Mouse (Mus musculus) central nervous system, embryonic 11.5 days (tissue): Measurements from ENCODE around the gene Il13. TPM values are rescaled to one million over a fixed set of nuclear protein-coding genes. Genes with fewer than 3 reads are reported as not detected.

Experiments used
- polyA plus RNA-seq: library from polyadenylated mRNA; depleted of rRNA; stranded (reverse); fragments of >200 nt; gene quantifications from 2 replicates; pipeline ENCODE4 v1.2.3, GENCODE M21; 2012; rRNA removed

Gene Il13
- not detected in 2 replicates for polyA plus RNA-seq

DNA sequence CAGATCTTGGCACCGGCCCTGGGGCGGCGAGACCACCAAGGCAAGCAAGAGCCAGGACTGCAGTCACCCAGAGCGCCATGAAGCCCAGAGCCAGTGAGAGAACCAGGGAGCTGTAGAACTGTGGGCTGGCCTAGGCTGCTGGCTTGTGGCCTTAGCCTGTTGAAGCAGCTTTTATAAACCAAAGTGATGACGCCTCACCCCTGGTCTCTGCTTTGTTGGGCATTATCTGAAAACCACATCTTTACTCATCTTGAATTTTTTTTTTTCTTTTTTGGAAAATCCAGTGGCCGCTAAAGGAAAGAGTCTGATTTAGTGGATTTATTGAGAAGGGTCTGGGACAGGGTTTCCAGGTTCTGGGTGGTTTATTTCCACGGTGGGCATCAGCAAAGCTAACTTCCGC is at the start of gene Il13:
TSS of gene Il13 (minus strand) at position 147 of the 400 bp plus-strand sequence.

DNA sequence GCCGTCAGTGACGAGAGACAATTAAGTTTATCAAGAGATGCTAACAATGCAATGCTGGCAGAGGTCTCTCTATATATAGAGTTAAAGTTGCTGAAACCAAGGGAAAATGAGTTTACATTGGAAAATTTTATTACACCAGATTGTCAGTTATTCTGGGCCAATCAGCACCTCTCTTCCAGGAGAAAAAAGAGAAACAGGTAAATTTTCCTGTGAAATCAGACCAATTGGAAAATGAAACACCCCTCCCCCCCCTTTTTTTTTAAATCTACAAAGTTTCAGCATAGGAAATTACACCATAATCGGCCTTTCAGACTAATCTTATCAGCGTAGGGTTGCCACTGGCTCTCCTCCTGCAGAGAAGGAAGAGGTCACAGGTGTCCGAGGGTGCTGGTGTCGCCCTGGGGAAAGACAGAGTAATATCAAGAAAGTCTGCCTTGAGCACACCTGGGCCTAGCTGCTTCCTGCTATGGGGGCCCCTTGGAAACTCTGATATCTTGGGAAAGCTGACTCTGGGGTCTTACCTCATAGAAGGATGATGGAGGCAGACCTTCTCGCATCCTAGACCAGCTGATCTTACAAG is 15.8 kb downstream of the Il13 start, which contains the start of gene Il4:
TSS of gene Il4 (minus strand) at position 51 of the 580 bp plus-strand sequence.

Other genes with a start within 250 kb of the Il13 start
- gene Leap2, start 211.5 kb downstream of the Il13 start, polyA plus RNA-seq = 0.79 TPM in 1 of 2 replicates, not detected in the other
- 236 and 255 TPM in 2 replicates for gene Uqcrq, start 203.9 kb downstream of the Il13 start, polyA plus RNA-seq
- gene Gdf9, start 203.7 kb downstream of the Il13 start, polyA plus RNA-seq = 0.95 and 1.2 TPM in 2 replicates
- 0.07 and 0.21 TPM in 2 replicates for gene Gm10447, start 177.6 kb downstream of the Il13 start, polyA plus RNA-seq
- gene Shroom1, start 177.5 kb downstream of the Il13 start, polyA plus RNA-seq = 2.3 and 2.8 TPM in 2 replicates
- not detected in 2 replicates for gene Gm9837, start 164.2 kb downstream of the Il13 start, polyA plus RNA-seq
- gene Gm9945, start 154.5 kb downstream of the Il13 start, polyA plus RNA-seq = not detected in 2 replicates
- gene Sowaha, start 154.4 kb downstream of the Il13 start, polyA plus RNA-seq = 0.23 and 0.27 TPM in 2 replicates
- 28.8 and 40.5 TPM in 2 replicates for gene Sept8, start 115.4 kb downstream of the Il13 start, polyA plus RNA-seq
- 50.8 and 69.4 TPM in 2 replicates for gene Kif3a, start 67.3 kb downstream of the Il13 start, polyA plus RNA-seq
- 0.11 TPM in 1 of 2 replicates, not detected in the other for gene Il4, start 16.0 kb downstream of the Il13 start, polyA plus RNA-seq
- gene Rad50, start 72.6 kb upstream of the Il13 start, polyA plus RNA-seq = 11.8 and 12.4 TPM in 2 replicates
- 0.09 TPM in 1 of 2 replicates, not detected in the other for gene Il5, start 86.1 kb upstream of the Il13 start, polyA plus RNA-seq
- 3.9 and 7.4 TPM in 2 replicates for gene Irf1, start 135.3 kb upstream of the Il13 start, polyA plus RNA-seq
- gene Gm17334, start 138.5 kb upstream of the Il13 start, polyA plus RNA-seq = 0.09 and 0.10 TPM in 2 replicates
- gene Gm12216, start 224.6 kb upstream of the Il13 start, polyA plus RNA-seq = 0.26 TPM in 1 of 2 replicates, not detected in the other